Mouse (Mus musculus) heart, postnatal 0 days (tissue): ENCODE measurements around the gene Gm4952. TPM values are rescaled to one million over a fixed set of nuclear protein-coding genes. Genes with fewer than 3 reads are reported as not detected.
"Not testable (repeated sequence)": the region's sequence is repeated elsewhere in the genome, so short reads cannot be mapped to it uniquely, and the experiment has no call there.

Source experiments
- ATAC-seq: fragments of 200-750 bp; cut with Nextera tagmentation; 2 replicates; pipeline ENCODE4 v1.8.0; 2017; ENCODE audit warnings: low read depth, moderate number of reproducible peaks, moderate library complexity; ENCODE audit not compliant: insufficient read depth
- DNase-seq: peaks from one replicate; pipeline ENCODE4 v3.0.0-alpha.2; 2016; ENCODE audit warnings: low spot score
- H3K27ac ChIP-seq: fragments of 300-500 bp; sonication (generic); 2 replicates; pipeline ENCODE4 v1.5.1; 2014; ENCODE audit warnings: low read depth, mild to moderate bottlenecking
- H3K27me3 ChIP-seq: fragments of 300-500 bp; sonication (generic); 2 replicates; pipeline ENCODE4 v1.6.1; 2014; ENCODE audit warnings: low read length, mixed read lengths; ENCODE audit not compliant: control insufficient read depth, insufficient read depth
- H3K36me3 ChIP-seq: fragments of 300-500 bp; sonication (generic); replicated peaks from 2 replicates; pipeline ENCODE4 v1.6.1; 2014; ENCODE audit warnings: low read length, mixed read lengths; ENCODE audit not compliant: control insufficient read depth, insufficient read depth
- H3K4me1 ChIP-seq: fragments of 300-500 bp; sonication (generic); 2 replicates; pipeline ENCODE4 v1.6.1; 2014; ENCODE audit warnings: antibody characterized with exemption; ENCODE audit not compliant: control insufficient read depth, insufficient read depth
- H3K4me2 ChIP-seq: fragments of 300-500 bp; sonication (generic); 2 replicates; pipeline ENCODE4 v1.6.1; 2014; ENCODE audit warnings: low read depth, mild to moderate bottlenecking, low read length, moderate library complexity
- H3K4me3 ChIP-seq: fragments of 300-500 bp; sonication (generic); 2 replicates; pipeline ENCODE4 v1.5.1; 2014; ENCODE audit warnings: low read depth, low read length
- H3K9ac ChIP-seq: fragments of 300-500 bp; sonication (generic); replicated peaks from 2 replicates; pipeline ENCODE4 v1.6.1; 2014; ENCODE audit warnings: low read depth, low read length, mixed read lengths
- H3K9me3 ChIP-seq: fragments of 300-500 bp; sonication (generic); replicated peaks from 2 replicates; pipeline ENCODE4 v1.6.1; 2016; ENCODE audit warnings: low read length; ENCODE audit not compliant: control insufficient read depth
- CTCF ChIP-seq: IDR thresholded peaks from 2 replicates; pipeline ENCODE4 v1.5.1; 2016; ENCODE audit warnings: antibody characterized with exemption, control low read depth, low read depth
- EP300 ChIP-seq: IDR thresholded peaks from 2 replicates; pipeline ENCODE4 v1.6.1; 2016; ENCODE audit warnings: antibody characterized with exemption, low read depth
- WGBS: fragments of 180-500 bp; shearing (Covaris S2); extraction: QIAGEN DNeasy Blood & Tissue Kit; methylation state at CpG from one replicate; pipeline ENCODE4 v1.1.7; 2014; 5-methylcytosine and 5-hydroxymethylcytosine counted together
- polyA plus RNA-seq: library from polyadenylated mRNA; unstranded; fragments of >200 nt; fragmentation: Nextera tagmentation; extraction: Ambion mirVana; gene quantifications from 2 replicates; pipeline ENCODE4 v1.2.1, GENCODE M21; 2015
- total RNA-seq: library from RNA; depleted of rRNA; stranded (reverse); fragments of >200 nt; gene quantifications from 2 replicates; pipeline ENCODE4 v1.2.3, GENCODE M21; 2014; ENCODE audit warnings: low replicate concordance

The Gm4952 gene
- total and polyA plus RNA-seq, 2 experiments from 2014 or later: not detected

DNA sequence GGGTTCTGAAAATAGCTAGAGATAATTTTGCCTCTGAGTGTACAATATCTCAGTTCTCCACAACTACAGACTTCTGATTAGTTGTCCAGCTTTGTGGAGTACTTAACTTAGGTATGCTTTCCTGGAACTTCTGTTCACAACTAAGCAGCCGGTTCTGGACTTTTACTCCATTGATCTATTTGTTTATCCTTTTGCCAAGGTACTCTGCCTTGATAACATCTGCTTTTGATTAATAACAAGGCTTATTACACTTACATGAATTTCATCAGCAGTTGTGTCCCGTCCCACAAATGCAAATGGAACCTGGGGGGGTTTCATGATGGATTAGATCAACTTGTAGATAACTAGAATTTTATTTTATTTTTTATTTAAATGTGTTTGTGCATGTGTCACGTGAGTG, 37.1 kb downstream of the Gm4952 start:
- DNase-seq (no peak), ATAC-seq (no peak)
- Histone ChIP-seq H3K36me3 (no peaks in the 10 kb centered on the region), H3K9ac (no peak overlapping the region), H3K9me3 (no peaks in the 10 kb centered on the region), H3K27me3 (no peaks in the 10 kb centered on the region), H3K4me1 (no peaks in the 10 kb centered on the region), H3K27ac (no peak overlapping the region), H3K4me2 (no peak overlapping the region), H3K4me3 (no peak overlapping the region)
- 60% methylated on average over 3 of the region's 3 CpGs for WGBS
- TF ChIP-seq CTCF (no peak), EP300 (no peak)

GRCm38 (mm10) chr19:12638049-12638448, 38.3 kb downstream of the Gm4952 start:
- WGBS: 69% methylated on average over 1 of the region's 1 CpGs
- no peak overlapping the region for H3K4me3 ChIP-seq
- H3K4me2 ChIP-seq: no peak overlapping the region
- TF ChIP-seq CTCF (no peak), EP300 (no peak)
- no peaks in the 10 kb centered on the region for H3K9me3 ChIP-seq
- no peak for DNase-seq
- no peaks in the 10 kb centered on the region for H3K36me3 ChIP-seq
- H3K9ac ChIP-seq: no peak overlapping the region
- ATAC-seq: no peak
- no peaks in the 10 kb centered on the region for H3K27me3 ChIP-seq
- H3K27ac ChIP-seq: no peak overlapping the region
- no peaks in the 10 kb centered on the region for H3K4me1 ChIP-seq

DNA sequence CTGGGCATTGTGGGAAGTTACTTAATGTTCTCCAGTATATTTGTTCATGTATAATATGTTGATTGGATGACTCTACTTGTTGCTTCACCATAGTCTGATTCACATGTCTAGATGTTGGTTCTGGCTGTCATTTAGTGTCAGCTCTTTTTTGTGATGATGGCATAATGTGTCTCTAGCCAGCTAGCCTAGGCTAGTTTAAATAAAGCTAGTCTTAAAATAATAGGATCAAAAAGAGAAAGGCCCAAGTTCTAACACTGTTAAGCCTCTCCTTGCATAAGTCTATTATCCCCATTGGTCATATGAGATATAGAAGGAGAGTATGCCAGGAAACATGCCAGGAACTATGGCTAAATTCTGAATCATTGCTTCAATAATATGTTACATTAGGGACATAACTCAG, 49.7 kb downstream of the Gm4952 start:
- Histone ChIP-seq H3K27me3 (no peaks in the 10 kb centered on the region), H3K9me3 (no peaks in the 10 kb centered on the region), H3K4me2 (no peak overlapping the region), H3K4me1 (no peaks in the 10 kb centered on the region), H3K27ac (no peak overlapping the region), H3K4me3 (no peak overlapping the region), H3K9ac (no peak overlapping the region), H3K36me3 (no peaks in the 10 kb centered on the region)
- ATAC-seq (no peak), DNase-seq (no peak)
- TF ChIP-seq EP300: no peak
- no peak for TF ChIP-seq CTCF

DNA sequence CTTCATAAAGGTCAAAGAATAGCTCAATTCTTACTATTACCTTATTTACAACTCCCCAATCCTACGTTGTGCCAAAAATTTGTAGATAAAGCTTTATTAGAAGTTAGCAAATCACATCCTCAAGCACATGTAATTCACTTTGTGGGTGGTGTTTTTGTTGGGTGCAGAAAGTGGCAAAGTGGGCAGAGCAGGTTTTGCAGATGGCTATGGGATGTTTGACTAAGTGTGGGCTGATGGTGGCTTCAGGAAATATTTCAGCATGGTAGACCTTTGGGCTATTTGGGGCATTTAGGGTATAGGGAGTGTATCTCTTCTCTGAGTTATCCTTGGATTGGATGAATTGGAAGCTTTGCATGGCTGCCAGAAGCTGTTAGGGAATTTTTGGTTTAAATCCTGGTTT, 66.4 kb downstream of the Gm4952 start:
- no peak for ATAC-seq
- H3K9ac ChIP-seq: no peak overlapping the region
- no peak overlapping the region for H3K4me2 ChIP-seq
- no peak overlapping the region for H3K27ac ChIP-seq
- no peaks in the 10 kb centered on the region for H3K36me3 ChIP-seq
- no peak for DNase-seq
- peaks cover 9% of the 10 kb centered on the region; the same call in 1 of the 2 replicates for H3K9me3 ChIP-seq
- no peaks in the 10 kb centered on the region for H3K4me1 ChIP-seq
- H3K27me3 ChIP-seq: no peaks in the 10 kb centered on the region
- no peak overlapping the region for H3K4me3 ChIP-seq
- WGBS: 70% methylated on average over 1 of the region's 1 CpGs
- TF ChIP-seq CTCF: no peak
- no peak for TF ChIP-seq EP300

GRCm38 (mm10) chr19:12668601-12669000, 68.8 kb downstream of the Gm4952 start:
- not testable (repeated sequence) for H3K36me3 ChIP-seq, H3K9me3 ChIP-seq
- 89% methylated on average over 3 of the region's 3 CpGs for WGBS

GRCm38 (mm10) chr19:12670139-12670538, 70.4 kb downstream of the Gm4952 start, which contains the start of gene Olfr1442:
TSS of gene Olfr1442 (plus strand) at chr19:12670439.
- H3K4me1 ChIP-seq: no peaks in the 10 kb centered on the region
- no peak within 1 kb of the TSS for H3K4me3 ChIP-seq
- ATAC-seq (no peak), DNase-seq (no peak)
- H3K27me3 ChIP-seq: no peaks in the 10 kb centered on the region
- H3K27ac ChIP-seq: no peak within 1 kb of the TSS
- H3K36me3 ChIP-seq: no peaks in the 10 kb centered on the region
- no peak within 1 kb of the TSS for H3K9ac ChIP-seq
- TF ChIP-seq CTCF: no peak
- no peak for TF ChIP-seq EP300
- no peaks in the 10 kb centered on the region for H3K9me3 ChIP-seq
- H3K4me2 ChIP-seq: no peak within 1 kb of the TSS

More at GRCm38 (mm10) chr19:12668601-12669000, 68.8 kb downstream of the Gm4952 start:
- H3K4me2 ChIP-seq, DNase-seq, H3K4me3 ChIP-seq, H3K27ac ChIP-seq, H3K9ac ChIP-seq, H3K27me3 ChIP-seq, H3K4me1 ChIP-seq, ATAC-seq: not testable (repeated sequence)
